Mouse (Mus musculus) limb, embryonic 11.5 days (tissue): ENCODE results near the gene Atg7. TPM values are rescaled to one million over a fixed set of nuclear protein-coding genes. Genes with fewer than 3 reads are reported as not detected.
A peak's percentile ranks its signal among the peaks of the same experiment; 100 is the strongest.

Experiments
- ATAC-seq: fragments of 200-750 bp; cut with Nextera tagmentation; 2 replicates; pipeline ENCODE4 v1.8.0; 2017; ENCODE audit warnings: low read depth; ENCODE audit not compliant: insufficient number of reproducible peaks, low FRiP score, low TSS enrichment
- DNase-seq: peaks from one replicate; pipeline ENCODE4 v3.0.0-alpha.2; 2015; ENCODE audit warnings: low spot score
- H3K27ac ChIP-seq: fragments of 300-500 bp; sonication (generic); replicated peaks from 2 replicates; pipeline ENCODE4 v1.5.1; 2014; ENCODE audit warnings: low read depth, mild to moderate bottlenecking, low read length
- H3K27me3 ChIP-seq: fragments of 300-500 bp; sonication (generic); 2 replicates; pipeline ENCODE4 v1.6.1; 2014; ENCODE audit warnings: mild to moderate bottlenecking, low read length, mixed read lengths; ENCODE audit not compliant: control insufficient read depth, insufficient read depth
- H3K36me3 ChIP-seq: fragments of 300-500 bp; sonication (generic); 2 replicates; pipeline ENCODE4 v1.6.1; 2014; ENCODE audit warnings: mild to moderate bottlenecking, low read length, moderate library complexity, mixed read lengths; ENCODE audit not compliant: control insufficient read depth, insufficient read depth
- H3K4me1 ChIP-seq: fragments of 300-500 bp; sonication (generic); 2 replicates; pipeline ENCODE4 v1.6.1; 2014; ENCODE audit warnings: low read length, mixed read lengths; ENCODE audit not compliant: control insufficient read depth, insufficient read depth
- H3K4me2 ChIP-seq: fragments of 300-500 bp; sonication (generic); 2 replicates; pipeline ENCODE4 v1.6.1; 2014; ENCODE audit warnings: low read depth, mild to moderate bottlenecking, moderate library complexity; ENCODE audit not compliant: severe bottlenecking
- H3K4me3 ChIP-seq: fragments of 300-500 bp; sonication (generic); 2 replicates; pipeline ENCODE4 v1.5.1; 2014; ENCODE audit warnings: low read depth, low read length
- H3K9ac ChIP-seq: fragments of 300-500 bp; sonication (generic); 2 replicates; pipeline ENCODE4 v1.6.1; 2014; ENCODE audit warnings: mild to moderate bottlenecking, low read length
- H3K9me3 ChIP-seq: fragments of 300-500 bp; sonication (generic); 2 replicates; pipeline ENCODE4 v1.6.1; 2016; ENCODE audit warnings: low read length; ENCODE audit not compliant: control insufficient read depth
- WGBS: fragments of 180-500 bp; shearing (Covaris S2); extraction: QIAGEN DNeasy Blood & Tissue Kit; methylation state at CpG from one replicate; pipeline ENCODE4 v1.1.7; 2014; 5-methylcytosine and 5-hydroxymethylcytosine counted together
- polyA plus RNA-seq: library from polyadenylated mRNA; unstranded; fragments of >200 nt; fragmentation: Nextera tagmentation; extraction: Ambion mirVana; gene quantifications from 2 replicates; pipeline ENCODE4 v1.2.1, GENCODE M21; 2014

Atg7 gene
- polyA plus RNA-seq, 1 experiment from 2014 or later: 18.9 TPM

GRCm38 (mm10) chr6:114715289-114716030 is 72.6 kb downstream of the Atg7 start:
- no peaks in the 10 kb centered on the region for H3K27me3 ChIP-seq
- ATAC-seq (peak; percentile 69), DNase-seq (peak; percentile 58)
- no peak overlapping the region for H3K4me2 ChIP-seq
- no peaks in the 10 kb centered on the region for H3K36me3 ChIP-seq
- H3K9me3 ChIP-seq: no peaks in the 10 kb centered on the region
- H3K4me1 ChIP-seq: peaks cover 25% of the 10 kb centered on the region
- H3K9ac ChIP-seq: no peak overlapping the region
- peak overlapping the region; percentile 63; the same call in 1 of the 2 replicates for H3K27ac ChIP-seq
- WGBS: 63% methylated on average over 7 of the region's 7 CpGs
- H3K4me3 ChIP-seq: no peak overlapping the region

GRCm38 (mm10) chr6:114719100-114719499 is 76.2 kb downstream of the Atg7 start:
- Histone ChIP-seq H3K27me3 (no peaks in the 10 kb centered on the region), H3K36me3 (no peaks in the 10 kb centered on the region), H3K9ac (no peak overlapping the region), H3K9me3 (no peaks in the 10 kb centered on the region), H3K4me3 (no peak overlapping the region), H3K4me1 (peaks cover 16% of the 10 kb centered on the region), H3K4me2 (no peak overlapping the region), H3K27ac (no peak overlapping the region)
- DNase-seq: no peak
- 81% methylated on average over 5 of the region's 5 CpGs for WGBS
- ATAC-seq: no peak

- Histone ChIP-seq H3K9ac (no peak overlapping the region), H3K27ac (no peak overlapping the region), H3K4me1 (peaks cover 13% of the 10 kb centered on the region), H3K4me2 (no peak overlapping the region), H3K27me3 (no peaks in the 10 kb centered on the region), H3K36me3 (no peaks in the 10 kb centered on the region), H3K9me3 (no peaks in the 10 kb centered on the region), H3K4me3 (no peak overlapping the region)
- 71% methylated on average over 8 of the region's 8 CpGs for WGBS
- DNase-seq: no peak
- ATAC-seq: no peak
These were observed 76.8 kb downstream of the Atg7 start for GRCm38 (mm10) chr6:114719665-114720064.

- 87% methylated on average over 5 of the region's 5 CpGs for WGBS
- no peak overlapping the region for H3K27ac ChIP-seq
- no peaks in the 10 kb centered on the region for H3K9me3 ChIP-seq
- no peak overlapping the region for H3K4me3 ChIP-seq
- no peak overlapping the region for H3K9ac ChIP-seq
- no peaks in the 10 kb centered on the region for H3K27me3 ChIP-seq
- no peak overlapping the region for H3K4me2 ChIP-seq
- ATAC-seq (no peak), DNase-seq (no peak)
- H3K4me1 ChIP-seq: peaks cover 18% of the 10 kb centered on the region
- no peaks in the 10 kb centered on the region for H3K36me3 ChIP-seq
These were observed 79.1 kb downstream of the Atg7 start for GRCm38 (mm10) chr6:114722046-114722445.

- no peak overlapping the region for H3K27ac ChIP-seq
- peaks cover 18% of the 10 kb centered on the region for H3K4me1 ChIP-seq
- WGBS: 23% methylated on average over 9 of the region's 9 CpGs
- no peak overlapping the region for H3K9ac ChIP-seq
- peak; percentile 52; the same call in 1 of the 2 replicates for ATAC-seq
- H3K27me3 ChIP-seq: no peaks in the 10 kb centered on the region
- no peak overlapping the region for H3K4me2 ChIP-seq
- H3K4me3 ChIP-seq: no peak overlapping the region
- peak; percentile 79 for DNase-seq
- no peaks in the 10 kb centered on the region for H3K36me3 ChIP-seq
- no peaks in the 10 kb centered on the region for H3K9me3 ChIP-seq
These were observed 81.0 kb downstream of the Atg7 start for GRCm38 (mm10) chr6:114723925-114724324.

- DNase-seq (no peak), ATAC-seq (no peak)
- no peaks in the 10 kb centered on the region for H3K9me3 ChIP-seq
- H3K27ac ChIP-seq: no peak overlapping the region
- H3K4me2 ChIP-seq: no peak overlapping the region
- H3K9ac ChIP-seq: no peak overlapping the region
- H3K4me3 ChIP-seq: no peak overlapping the region
- H3K36me3 ChIP-seq: no peaks in the 10 kb centered on the region
- H3K4me1 ChIP-seq: peaks cover 18% of the 10 kb centered on the region
- 84% methylated on average over 7 of the region's 7 CpGs for WGBS
- H3K27me3 ChIP-seq: no peaks in the 10 kb centered on the region
These were observed 81.5 kb downstream of the Atg7 start for GRCm38 (mm10) chr6:114724351-114724750.

GRCm38 (mm10) chr6:114725147-114725575 is 82.3 kb downstream of the Atg7 start:
- Histone ChIP-seq H3K9ac (0 out of 2 replicates have a peak overlapping the region, but pooled peaks have one; percentile 5), H3K36me3 (no peaks in the 10 kb centered on the region), H3K4me1 (peaks cover 18% of the 10 kb centered on the region), H3K9me3 (no peaks in the 10 kb centered on the region), H3K27me3 (no peaks in the 10 kb centered on the region), H3K27ac (no peak overlapping the region), H3K4me2 (no peak overlapping the region), H3K4me3 (no peak overlapping the region)
- DNase-seq: peak; percentile 30
- no peak for ATAC-seq
- 25% methylated on average over 8 of the region's 8 CpGs for WGBS

GRCm38 (mm10) chr6:114726681-114727080 is 83.8 kb downstream of the Atg7 start:
- H3K27ac ChIP-seq: no peak overlapping the region
- no peaks in the 10 kb centered on the region for H3K9me3 ChIP-seq
- ATAC-seq: no peak
- no peak overlapping the region for H3K4me2 ChIP-seq
- no peak overlapping the region for H3K9ac ChIP-seq
- peaks cover 18% of the 10 kb centered on the region for H3K4me1 ChIP-seq
- no peak for DNase-seq
- H3K36me3 ChIP-seq: no peaks in the 10 kb centered on the region
- no peak overlapping the region for H3K4me3 ChIP-seq
- WGBS: 56% methylated on average over 11 of the region's 11 CpGs
- no peaks in the 10 kb centered on the region for H3K27me3 ChIP-seq
